Mouse (Mus musculus): ENCODE measurements around the gene Cbx6. TPM values are rescaled to one million over a fixed set of nuclear protein-coding genes. Genes with fewer than 3 reads are reported as not detected.

Gene Cbx6
- polyA plus RNA-seq, 1 experiment from 2014 or later: 18.9 TPM

DNA sequence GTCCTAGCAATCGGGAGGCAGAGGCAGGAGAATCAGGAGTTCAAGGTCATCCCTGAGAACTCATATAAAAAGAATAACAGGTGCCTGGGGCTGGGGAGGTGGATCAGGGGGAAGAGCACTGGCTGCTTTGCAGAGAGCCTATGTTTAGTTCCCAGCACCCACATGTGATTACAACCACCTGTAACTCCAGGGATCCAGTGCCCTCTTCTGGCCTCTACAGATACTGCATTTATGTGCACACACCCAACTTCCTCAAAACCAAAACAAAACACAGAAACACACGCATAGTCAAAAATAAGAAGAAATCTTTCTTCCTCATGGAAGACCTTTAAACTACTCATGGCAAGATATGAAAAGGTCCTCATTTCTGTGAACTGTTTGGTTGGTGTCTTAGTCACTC lies 15.7 kb upstream of the Cbx6 start:
- 89% methylated on average over 2 of the region's 2 CpGs for WGBS
- no peaks in the 10 kb centered on the region for H3K9me3 ChIP-seq
- H3K4me3 ChIP-seq: no peak overlapping the region
- DNase-seq (ENCODE audit: low spot score): no peak
- H3K27me3 ChIP-seq (ENCODE audit: insufficient read depth, poor library complexity, severe bottlenecking): peaks cover 15% of the 10 kb centered on the region; the same call in 1 of the 2 replicates
- H3K36me3 ChIP-seq: no peaks in the 10 kb centered on the region
- peaks cover 13% of the 10 kb centered on the region for H3K4me1 ChIP-seq
- no peak overlapping the region for H3K27ac ChIP-seq

DNA sequence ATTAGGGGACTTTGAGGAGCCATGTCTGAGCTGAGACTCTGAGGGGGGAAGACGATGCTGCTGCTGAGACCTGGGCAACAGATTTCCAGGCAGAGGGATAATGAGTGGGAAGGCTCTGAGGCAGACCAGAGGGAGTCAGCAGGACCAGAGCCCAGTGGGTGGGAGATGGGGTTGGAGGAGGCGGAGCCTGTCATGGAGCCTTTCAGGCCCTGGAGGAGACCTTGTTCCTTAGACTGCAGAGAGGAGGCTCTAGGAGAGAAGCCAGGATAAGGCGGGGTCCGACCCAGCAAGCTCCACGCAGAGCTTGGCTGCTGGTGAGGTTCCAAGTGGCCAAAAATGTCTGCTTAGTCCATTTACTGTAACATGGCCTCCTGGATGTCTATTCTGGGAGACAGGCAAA lies 12.6 kb upstream of the Cbx6 start:
- 21% methylated on average over 5 of the region's 5 CpGs for WGBS
- Histone ChIP-seq H3K27ac (no peak overlapping the region), H3K4me3 (no peak overlapping the region)

DNA sequence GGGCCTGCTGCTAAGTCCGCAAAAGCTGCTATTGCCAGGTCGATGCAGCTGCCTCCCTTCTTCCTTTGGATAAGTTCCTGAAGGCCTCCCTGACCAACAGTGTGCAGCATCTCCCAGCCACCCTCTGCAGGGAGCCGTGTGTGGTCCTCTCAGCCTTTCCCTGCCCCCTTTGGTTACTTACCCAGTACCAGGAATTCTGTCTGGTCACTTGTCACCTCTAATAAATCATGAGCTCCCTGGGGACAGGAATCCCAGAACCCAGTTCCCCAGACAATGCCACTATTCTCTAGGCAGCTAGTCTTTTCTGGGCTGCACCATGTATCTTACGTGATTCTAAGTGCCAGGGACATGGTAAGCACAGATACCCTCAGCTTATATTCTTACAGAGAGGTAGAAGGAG lies 11.5 kb upstream of the Cbx6 start:
- H3K4me1 ChIP-seq: peaks cover 13% of the 10 kb centered on the region
- H3K9me3 ChIP-seq: no peaks in the 10 kb centered on the region
- 66% methylated on average over 4 of the region's 4 CpGs for WGBS
- no peaks in the 10 kb centered on the region for H3K36me3 ChIP-seq
- peaks cover 21% of the 10 kb centered on the region; the same call in 1 of the 2 replicates for H3K27me3 ChIP-seq (ENCODE audit: insufficient read depth, poor library complexity, severe bottlenecking)
- no peak for DNase-seq (ENCODE audit: low spot score)
- H3K4me3 ChIP-seq: no peak overlapping the region
- no peak overlapping the region for H3K27ac ChIP-seq

More for the DNA sequence above, 12.6 kb upstream of the Cbx6 start:
- peaks cover 15% of the 10 kb centered on the region; the same call in 1 of the 2 replicates for H3K27me3 ChIP-seq (ENCODE audit: insufficient read depth, poor library complexity, severe bottlenecking)
- DNase-seq (ENCODE audit: low spot score): no peak
- peaks cover 13% of the 10 kb centered on the region for H3K4me1 ChIP-seq
- H3K36me3 ChIP-seq: no peaks in the 10 kb centered on the region
- H3K9me3 ChIP-seq: no peaks in the 10 kb centered on the region

DNA sequence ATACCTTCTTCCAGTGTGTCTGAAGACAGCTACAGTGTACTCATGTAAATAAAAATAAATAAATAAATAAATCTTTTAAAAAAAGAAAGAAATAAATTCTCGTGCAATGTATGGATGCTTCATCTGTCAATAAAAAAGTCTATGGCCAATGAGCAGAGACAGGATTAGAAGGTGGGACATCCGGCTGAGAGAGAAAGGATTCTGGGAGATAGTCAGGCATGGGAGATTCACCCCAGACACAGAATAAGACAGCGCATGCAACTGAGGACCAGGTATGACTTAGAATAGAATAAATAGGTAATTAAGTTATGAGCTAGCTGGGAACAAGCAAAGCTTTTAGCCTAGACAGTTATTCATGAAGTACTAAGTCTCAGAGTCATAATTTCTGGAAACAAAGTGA lies 8.5 kb upstream of the Cbx6 start:
- Histone ChIP-seq H3K36me3 (no peaks in the 10 kb centered on the region), H3K4me3 (no peak overlapping the region), H3K9me3 (no peaks in the 10 kb centered on the region), H3K4me1 (peaks cover 12% of the 10 kb centered on the region), H3K27ac (no peak overlapping the region), H3K27me3 (ENCODE audit: insufficient read depth, poor library complexity, severe bottlenecking) (peaks cover 22% of the 10 kb centered on the region)
- no peak for DNase-seq (ENCODE audit: low spot score)
- 79% methylated on average over 3 of the region's 3 CpGs for WGBS

DNA sequence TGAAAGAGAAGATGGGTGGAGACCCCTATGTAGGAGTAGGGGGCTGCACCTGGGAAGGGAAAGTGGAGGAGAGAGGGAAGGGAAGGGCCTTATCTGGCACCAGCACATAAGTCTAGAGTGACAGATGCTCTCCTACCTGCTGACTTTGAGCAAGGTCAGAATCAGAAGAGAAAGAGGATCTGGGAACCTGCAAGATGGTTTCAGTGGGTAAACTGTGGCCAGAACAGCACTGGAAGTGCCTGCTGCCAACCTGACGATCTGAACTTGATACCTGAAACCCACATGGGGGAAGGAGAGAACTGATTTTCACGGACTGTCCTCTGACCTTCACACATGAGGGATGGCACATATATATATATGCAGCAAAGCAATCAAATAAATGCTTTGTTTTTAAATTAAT lies 5.8 kb upstream of the Cbx6 start:
- no peaks in the 10 kb centered on the region for H3K4me1 ChIP-seq
- no peak overlapping the region for H3K4me3 ChIP-seq
- 64% methylated on average over 2 of the region's 2 CpGs for WGBS
- H3K27ac ChIP-seq: no peak overlapping the region
- no peaks in the 10 kb centered on the region for H3K9me3 ChIP-seq
- peak; percentile 65 for DNase-seq (ENCODE audit: low spot score)
- H3K27me3 ChIP-seq (ENCODE audit: insufficient read depth, poor library complexity, severe bottlenecking): peaks cover 18% of the 10 kb centered on the region
- H3K36me3 ChIP-seq: no peaks in the 10 kb centered on the region

DNA sequence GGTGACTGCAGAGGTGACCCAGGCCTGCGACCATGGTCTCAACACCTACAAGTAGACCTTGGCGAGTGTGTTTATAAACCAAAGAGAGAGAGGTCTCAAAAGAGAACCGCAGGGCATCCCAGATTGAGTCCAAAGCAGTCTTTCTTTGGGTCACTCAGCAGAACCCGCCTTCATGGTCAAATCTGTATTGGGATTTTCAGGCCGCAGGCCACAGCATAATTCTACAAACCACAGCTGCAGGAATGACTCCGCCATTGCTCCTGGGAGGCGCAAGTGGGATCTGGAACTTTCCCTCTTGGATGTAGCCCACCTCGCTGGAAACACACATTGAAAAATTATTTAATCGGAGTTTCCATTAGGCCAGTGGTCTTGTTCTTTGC lies 383 bp upstream of the Cbx6 start:
- peaks cover 24% of the 10 kb centered on the region for H3K4me1 ChIP-seq
- DNase-seq (ENCODE audit: low spot score): no peak
- WGBS: 64% methylated on average over 9 of the region's 9 CpGs
- H3K36me3 ChIP-seq: peaks cover 6% of the 10 kb centered on the region; the same call in 1 of the 2 replicates
- peak overlapping the region; percentile 95; the same call in 1 of the 2 replicates for H3K27ac ChIP-seq
- H3K9me3 ChIP-seq: no peaks in the 10 kb centered on the region
- peaks cover 5% of the 10 kb centered on the region; the same call in 1 of the 2 replicates for H3K27me3 ChIP-seq (ENCODE audit: insufficient read depth, poor library complexity, severe bottlenecking)
- peak overlapping the region; percentile 74 for H3K4me3 ChIP-seq

DNA sequence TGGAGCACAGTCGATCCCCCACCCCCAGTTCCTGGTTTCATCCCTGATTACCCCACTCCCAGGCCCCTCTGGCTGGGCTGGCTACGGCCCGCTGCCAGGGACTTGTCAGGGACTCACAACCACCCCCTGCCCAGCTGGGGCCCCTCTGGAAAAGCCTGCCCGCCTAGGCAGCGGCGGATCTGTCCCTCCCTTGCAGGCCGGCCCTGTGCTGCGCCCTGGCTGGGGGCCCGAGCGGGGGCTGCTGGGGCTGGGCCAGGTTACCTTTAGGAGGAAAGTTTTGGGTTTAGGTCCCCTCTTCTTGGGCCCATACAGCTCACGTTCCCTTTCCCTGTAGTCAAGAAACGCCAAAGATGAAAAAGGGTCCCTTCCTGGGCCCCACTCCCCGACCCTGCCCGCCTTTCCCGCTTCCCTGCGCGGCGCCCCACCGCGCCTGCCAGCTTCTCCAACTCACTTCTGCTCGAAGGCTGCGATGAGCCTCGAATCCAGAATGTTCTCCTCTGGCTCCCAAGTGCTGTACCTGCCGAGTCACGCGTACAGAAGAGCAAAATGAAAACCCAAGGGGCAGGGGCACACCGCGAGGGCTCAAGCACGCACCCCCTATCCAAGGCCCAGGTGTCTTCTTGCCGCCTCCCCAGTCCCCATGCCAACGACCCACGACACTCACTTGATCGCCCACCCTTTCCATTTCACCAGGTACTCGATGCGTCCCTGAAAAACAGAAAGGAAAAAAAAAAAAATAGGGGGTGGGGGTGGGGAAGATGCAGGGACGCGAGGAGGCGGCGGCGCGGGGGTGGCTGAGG lies 1.0 kb downstream of the Cbx6 start:
- WGBS: under 1% methylated on average over 40 of the region's 41 CpGs
- peak; percentile 80 for DNase-seq (ENCODE audit: low spot score)
- peaks cover 31% of the 10 kb centered on the region for H3K4me1 ChIP-seq

DNA sequence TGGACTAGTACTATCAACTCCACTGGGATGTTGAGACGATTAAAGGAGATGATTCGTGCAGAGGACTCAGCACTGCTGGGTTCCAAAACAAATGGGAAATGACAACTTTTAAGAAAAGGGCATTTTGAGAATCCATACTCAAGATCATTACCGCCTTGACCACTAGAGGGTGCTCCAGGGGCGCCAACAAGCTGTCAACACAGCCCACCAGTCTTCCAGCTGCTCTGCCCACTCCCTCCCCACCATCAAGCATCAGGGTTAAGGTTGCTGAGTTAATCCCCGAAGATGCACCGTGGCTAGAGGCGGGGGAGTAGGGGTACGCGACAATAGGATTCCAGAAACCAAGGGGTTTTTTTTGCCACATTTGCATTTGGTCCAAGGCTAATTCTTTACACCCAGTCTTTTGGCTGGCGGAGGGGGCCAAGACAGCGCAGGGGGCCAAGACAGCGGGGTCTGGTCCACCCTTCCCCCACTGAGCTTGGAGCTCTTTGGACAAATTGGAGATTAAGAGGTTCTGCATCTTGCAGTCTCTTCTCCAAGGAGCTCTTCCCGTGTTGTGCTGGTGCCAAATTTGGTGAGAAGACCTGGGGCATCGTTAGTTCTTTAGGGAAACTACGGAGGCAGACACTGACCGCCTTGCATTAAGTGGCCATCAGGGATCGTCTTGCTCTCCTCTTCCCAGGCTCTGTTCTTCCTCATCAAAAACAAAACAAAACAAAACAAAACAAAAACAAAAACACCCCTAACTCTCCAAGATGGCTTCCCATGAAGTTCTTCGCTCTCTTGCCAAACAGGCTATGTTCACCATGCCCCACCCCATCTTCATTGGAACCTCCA lies 2.2 kb downstream of the Cbx6 start:
- 0 out of 2 replicates have a peak overlapping the region, but pooled peaks have one; percentile 4 for H3K27ac ChIP-seq
- H3K9me3 ChIP-seq: no peaks in the 10 kb centered on the region
- WGBS: 24% methylated on average over 18 of the region's 18 CpGs
- peaks cover 37% of the 10 kb centered on the region for H3K4me1 ChIP-seq
- 0 out of 2 replicates have a peak, but pooled peaks cover 2% of the 10 kb centered on the region for H3K27me3 ChIP-seq (ENCODE audit: insufficient read depth, poor library complexity, severe bottlenecking)
- peaks cover 21% of the 10 kb centered on the region for H3K36me3 ChIP-seq
- peak; percentile 89 for DNase-seq (ENCODE audit: low spot score)
- peak overlapping the region; percentile 74 for H3K4me3 ChIP-seq

More for the DNA sequence above, 1.0 kb downstream of the Cbx6 start:
- Histone ChIP-seq H3K36me3 (peaks cover 9% of the 10 kb centered on the region), H3K9me3 (no peaks in the 10 kb centered on the region), H3K27me3 (ENCODE audit: insufficient read depth, poor library complexity, severe bottlenecking) (no peaks in the 10 kb centered on the region), H3K27ac (peak overlapping the region; percentile 95), H3K4me3 (peak overlapping the region; percentile 74)

DNA sequence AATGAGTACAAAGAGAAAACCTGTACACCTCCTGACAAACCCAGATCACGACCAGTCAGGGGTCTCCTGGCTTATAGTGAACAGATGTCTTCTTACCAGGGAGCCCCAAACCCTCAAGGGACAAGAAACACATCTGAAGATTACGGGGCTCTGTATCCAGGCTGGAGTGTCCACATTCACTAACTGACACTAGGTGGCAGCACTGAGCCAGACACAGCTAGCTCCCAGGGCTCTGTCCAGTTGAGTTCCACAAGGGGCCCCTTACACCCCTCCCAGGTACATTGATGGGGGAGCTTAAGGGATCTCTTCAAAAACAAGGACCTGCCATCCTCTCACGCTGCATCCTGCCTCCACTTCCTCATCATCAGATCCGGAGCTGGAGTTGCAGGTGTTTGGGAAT lies 4.1 kb downstream of the Cbx6 start:
- H3K4me1 ChIP-seq: peaks cover 48% of the 10 kb centered on the region
- peak; percentile 87 for DNase-seq (ENCODE audit: low spot score)
- H3K9me3 ChIP-seq: no peaks in the 10 kb centered on the region
- H3K4me3 ChIP-seq: no peak overlapping the region
- WGBS: 13% methylated on average over 4 of the region's 4 CpGs
- 0 out of 2 replicates have a peak, but pooled peaks cover 4% of the 10 kb centered on the region for H3K27me3 ChIP-seq (ENCODE audit: insufficient read depth, poor library complexity, severe bottlenecking)
- H3K27ac ChIP-seq: no peak overlapping the region
- H3K36me3 ChIP-seq: peaks cover 32% of the 10 kb centered on the region

DNA sequence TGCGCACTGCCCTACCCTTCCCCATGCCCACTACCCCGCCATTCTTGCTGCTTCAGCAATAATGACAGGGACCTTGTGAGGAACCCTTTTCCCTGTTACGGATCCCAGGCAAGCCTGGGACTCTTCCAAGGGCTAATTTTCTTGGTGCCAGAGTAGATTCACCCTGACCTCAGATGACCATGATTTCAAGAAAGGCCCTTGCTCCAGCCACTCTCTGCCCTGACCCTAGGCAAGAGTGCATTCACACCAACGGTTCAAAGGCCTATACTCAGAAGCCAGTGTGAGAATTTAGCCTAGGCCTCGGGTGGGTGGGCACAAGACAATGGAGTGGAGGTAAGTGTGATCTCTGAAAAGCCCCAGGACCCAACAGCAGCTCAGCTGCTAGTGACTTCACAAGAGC lies 5.1 kb downstream of the Cbx6 start:
- Histone ChIP-seq H3K27ac (no peak overlapping the region), H3K4me3 (no peak overlapping the region), H3K4me1 (peaks cover 49% of the 10 kb centered on the region), H3K9me3 (no peaks in the 10 kb centered on the region), H3K27me3 (ENCODE audit: insufficient read depth, poor library complexity, severe bottlenecking) (0 out of 2 replicates have a peak, but pooled peaks cover 4% of the 10 kb centered on the region), H3K36me3 (peaks cover 33% of the 10 kb centered on the region)
- DNase-seq (ENCODE audit: low spot score): no peak
- 78% methylated on average over 5 of the region's 5 CpGs for WGBS

DNA sequence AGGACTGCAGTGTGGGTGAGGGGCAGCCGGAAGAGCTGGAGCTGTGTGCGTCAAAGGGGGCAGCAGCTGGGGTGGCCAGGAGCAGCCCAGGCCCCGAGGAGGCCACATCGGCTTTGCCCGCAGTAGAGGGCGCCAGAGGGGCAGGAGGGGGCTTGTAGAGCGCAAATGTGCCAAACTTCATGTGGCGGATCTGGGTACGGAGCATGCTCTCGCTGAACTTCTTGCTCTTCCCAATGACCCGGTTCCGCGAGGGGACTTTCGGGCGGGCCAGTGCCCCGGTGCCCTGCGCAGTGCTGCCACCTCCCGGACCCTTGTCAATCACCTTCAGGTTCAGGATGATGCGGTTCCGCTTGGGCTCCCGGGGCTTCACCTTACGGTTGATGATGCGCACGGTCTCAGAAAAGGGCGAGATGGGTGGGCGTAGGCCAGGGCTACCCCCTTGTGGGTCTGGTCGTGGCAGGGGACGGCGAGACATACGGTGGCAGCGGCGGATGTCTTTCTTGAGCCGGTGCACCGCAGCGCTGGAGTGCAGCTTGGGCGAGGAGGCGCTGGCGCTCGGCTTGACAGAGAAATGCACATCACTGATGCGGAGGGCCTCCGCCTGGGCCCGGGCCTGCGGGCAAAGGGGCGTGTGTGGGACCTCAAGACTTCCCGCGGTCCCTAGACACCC lies 6.0 kb downstream of the Cbx6 start:
- WGBS: 40% methylated on average over 46 of the region's 46 CpGs
- DNase-seq (ENCODE audit: low spot score): no peak
- Histone ChIP-seq H3K4me3 (peak overlapping the region; percentile 46), H3K27me3 (ENCODE audit: insufficient read depth, poor library complexity, severe bottlenecking) (0 out of 2 replicates have a peak, but pooled peaks cover 4% of the 10 kb centered on the region), H3K36me3 (peaks cover 33% of the 10 kb centered on the region), H3K9me3 (no peaks in the 10 kb centered on the region), H3K27ac (no peak overlapping the region), H3K4me1 (peaks cover 47% of the 10 kb centered on the region)

DNA sequence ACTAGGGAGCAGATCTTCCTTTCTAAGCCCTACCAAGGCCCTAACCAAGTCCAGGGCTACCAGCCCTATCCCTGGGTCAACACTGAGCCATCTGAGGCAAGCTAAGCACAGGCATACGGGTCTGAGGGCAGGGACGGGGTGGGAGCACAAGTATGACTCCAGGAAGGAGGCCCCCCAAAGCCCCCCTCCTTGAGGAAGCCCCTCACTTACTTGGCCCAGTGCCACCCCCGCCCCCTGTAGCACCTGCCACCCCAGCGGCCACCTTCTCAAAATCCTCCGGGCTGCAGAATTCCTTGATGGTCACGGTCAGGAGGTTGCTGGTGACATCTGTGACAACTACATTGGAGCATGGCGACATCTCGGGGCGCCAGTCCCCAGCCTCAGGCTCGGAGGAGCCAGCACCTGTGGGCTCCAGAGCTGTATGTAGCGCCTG lies 6.7 kb downstream of the Cbx6 start:
- H3K4me3 ChIP-seq: no peak overlapping the region
- H3K27me3 ChIP-seq (ENCODE audit: insufficient read depth, poor library complexity, severe bottlenecking): 0 out of 2 replicates have a peak, but pooled peaks cover 4% of the 10 kb centered on the region
- no peak for DNase-seq (ENCODE audit: low spot score)
- no peak overlapping the region for H3K27ac ChIP-seq
- 85% methylated on average over 11 of the region's 11 CpGs for WGBS
- no peaks in the 10 kb centered on the region for H3K9me3 ChIP-seq
- H3K4me1 ChIP-seq: peaks cover 47% of the 10 kb centered on the region
- H3K36me3 ChIP-seq: peaks cover 40% of the 10 kb centered on the region
